Mouse (Mus musculus): Measurements from ENCODE around the gene Tssk3.
"Not testable (repeated sequence)": the region's sequence is repeated elsewhere in the genome, so short reads cannot be mapped to it uniquely, and the experiment has no call there.

Gene Tssk3

GRCm38 (mm10) chr4:129500607-129501566, 10.1 kb upstream of the Tssk3 start:
- DNase-seq (ENCODE audit: low spot score in 2 of 2): peak; percentile 34 to 53

GRCm38 (mm10) chr4:129500017-129500416, 9.2 kb upstream of the Tssk3 start:
- no peak for DNase-seq (ENCODE audit: low spot score in 2 of 2)

- no peak for DNase-seq (ENCODE audit: low spot score in 2 of 2)
Observed at GRCm38 (mm10) chr4:129498941-129499340, 8.1 kb upstream of the Tssk3 start.

- DNase-seq (ENCODE audit: low spot score in 2 of 2): no peak
Observed at GRCm38 (mm10) chr4:129496631-129497030, 5.8 kb upstream of the Tssk3 start.

- no peak for DNase-seq (ENCODE audit: low spot score in 2 of 2)
Observed at GRCm38 (mm10) chr4:129495672-129496562, 5.1 kb upstream of the Tssk3 start.

- DNase-seq (ENCODE audit: low spot score in 2 of 2): no peak
Observed at GRCm38 (mm10) chr4:129494681-129495080, 3.9 kb upstream of the Tssk3 start.

- DNase-seq (ENCODE audit: low spot score in 2 of 2): no peak
Observed at GRCm38 (mm10) chr4:129481090-129481489, 9.7 kb downstream of the Tssk3 start.

- no peak for DNase-seq (ENCODE audit: low spot score in 2 of 2)
Observed at GRCm38 (mm10) chr4:129479863-129480262, 11.0 kb downstream of the Tssk3 start.

GRCm38 (mm10) chr4:129476047-129476446, 14.8 kb downstream of the Tssk3 start:
- no peak for DNase-seq (ENCODE audit: low spot score in 2 of 2)

- DNase-seq (ENCODE audit: low spot score in 2 of 2): no peak
Observed at GRCm38 (mm10) chr4:129464286-129464815, 26.5 kb downstream of the Tssk3 start.

GRCm38 (mm10) chr4:129463097-129464059, 27.4 kb downstream of the Tssk3 start:
- DNase-seq (ENCODE audit: low spot score in 2 of 2): no peak

GRCm38 (mm10) chr4:129462118-129462517, 28.7 kb downstream of the Tssk3 start:
- no peak for DNase-seq (ENCODE audit: low spot score in 2 of 2)

- DNase-seq (ENCODE audit: low spot score in 2 of 2): peak; percentile 99 to 100
Observed at GRCm38 (mm10) chr4:129461183-129461960, 29.4 kb downstream of the Tssk3 start, which contains the start of gene Bsdc1. Gene Bsdc1 (plus strand): TSS chr4:129461581.

GRCm38 (mm10) chr4:129460827-129461182, 30.0 kb downstream of the Tssk3 start:
- no peak for DNase-seq (ENCODE audit: low spot score in 2 of 2)

GRCm38 (mm10) chr4:129459726-129460125, 31.1 kb downstream of the Tssk3 start:
- no peak for DNase-seq (ENCODE audit: low spot score in 2 of 2)

- not testable (repeated sequence) for DNase-seq (ENCODE audit: low spot score in 2 of 2)
Observed at GRCm38 (mm10) chr4:129457311-129457710, 33.5 kb downstream of the Tssk3 start.

- no peak for DNase-seq (ENCODE audit: low spot score in 2 of 2)
Observed at GRCm38 (mm10) chr4:129456126-129456525, 34.7 kb downstream of the Tssk3 start.

- DNase-seq (ENCODE audit: low spot score in 2 of 2): peak; percentile 36 to 44
Observed at GRCm38 (mm10) chr4:129455265-129455664, 35.6 kb downstream of the Tssk3 start.

- DNase-seq (ENCODE audit: low spot score in 2 of 2): no peak
Observed at GRCm38 (mm10) chr4:129451471-129452169, 39.2 kb downstream of the Tssk3 start.

All from right cerebral cortex, postnatal 36 days (tissue).